Mouse (Mus musculus) naive thymus-derived CD4-positive, alpha-beta T cell, adult 2 months (primary cell): ENCODE results near the gene Sarm1.
A peak's percentile ranks its signal among the peaks of the same experiment; 100 is the strongest.

Experiments
- DNase-seq: peaks from one replicate; pipeline ENCODE4 v3.0.0-alpha.2; 2011; ENCODE audit warnings: low read depth

The Sarm1 gene

GRCm38 (mm10) chr11:78463286-78464036, 34.1 kb downstream of the Sarm1 start:
- DNase-seq, result no peak

- DNase-seq, result no peak
Observed at GRCm38 (mm10) chr11:78462669-78463068, 34.9 kb downstream of the Sarm1 start.

- DNase-seq, result peak; percentile 41
Observed at GRCm38 (mm10) chr11:78461894-78462293, 35.7 kb downstream of the Sarm1 start.

- no peak for DNase-seq
Observed at GRCm38 (mm10) chr11:78458740-78459139, 38.8 kb downstream of the Sarm1 start.

- peak; percentile 62 for DNase-seq
Observed at GRCm38 (mm10) chr11:78455308-78455707, 42.2 kb downstream of the Sarm1 start.

GRCm38 (mm10) chr11:78454276-78454675, 43.3 kb downstream of the Sarm1 start:
- peak; percentile 19 for DNase-seq

GRCm38 (mm10) chr11:78453675-78454074, 43.9 kb downstream of the Sarm1 start:
- peak; percentile 85 for DNase-seq

- DNase-seq, result no peak
Observed at GRCm38 (mm10) chr11:78450337-78450736, 47.2 kb downstream of the Sarm1 start.

GRCm38 (mm10) chr11:78448242-78448641, 49.3 kb downstream of the Sarm1 start:
- DNase-seq, result no peak

- DNase-seq, result no peak
Observed at GRCm38 (mm10) chr11:78447168-78447567, 50.4 kb downstream of the Sarm1 start.

GRCm38 (mm10) chr11:78443115-78443514, 54.4 kb downstream of the Sarm1 start:
- no peak for DNase-seq

- no peak for DNase-seq
Observed at GRCm38 (mm10) chr11:78438399-78438930, 59.1 kb downstream of the Sarm1 start.

- no peak for DNase-seq
Observed at GRCm38 (mm10) chr11:78437182-78437581, 60.4 kb downstream of the Sarm1 start.

- peak; percentile 57 for DNase-seq
Observed at GRCm38 (mm10) chr11:78435776-78436349, 61.7 kb downstream of the Sarm1 start.

GRCm38 (mm10) chr11:78434052-78434451, 63.5 kb downstream of the Sarm1 start:
- no peak for DNase-seq

GRCm38 (mm10) chr11:78431176-78431575, 66.4 kb downstream of the Sarm1 start:
- no peak for DNase-seq

GRCm38 (mm10) chr11:78430195-78430878, 67.2 kb downstream of the Sarm1 start:
- DNase-seq, result no peak

- no peak for DNase-seq
Observed at GRCm38 (mm10) chr11:78428309-78428708, 69.2 kb downstream of the Sarm1 start.

GRCm38 (mm10) chr11:78427655-78428054, 69.9 kb downstream of the Sarm1 start:
- DNase-seq, result no peak

- no peak for DNase-seq
Observed at GRCm38 (mm10) chr11:78425572-78425971, 72.0 kb downstream of the Sarm1 start.

- no peak for DNase-seq
Observed at GRCm38 (mm10) chr11:78424352-78424751, 73.2 kb downstream of the Sarm1 start.
